Mouse (Mus musculus) retina, postnatal 7 days (tissue): ENCODE measurements around the gene Adra1b.

Experiments used
- DNase-seq: peaks from one replicate; pipeline ENCODE4 v3.0.0-alpha.2; 2012; ENCODE audit warnings: low read depth, low spot score

Gene Adra1b

GRCm38 (mm10) chr11:43895323-43895722, 5.7 kb downstream of the Adra1b start:
- DNase-seq = no peak

- DNase-seq = no peak
These were observed 8.5 kb downstream of the Adra1b start for GRCm38 (mm10) chr11:43892546-43892945.

- DNase-seq = no peak
These were observed 9.6 kb downstream of the Adra1b start for GRCm38 (mm10) chr11:43891457-43891856.

GRCm38 (mm10) chr11:43889208-43889915, 11.6 kb downstream of the Adra1b start:
- DNase-seq = no peak

GRCm38 (mm10) chr11:43888736-43889135, 12.3 kb downstream of the Adra1b start:
- DNase-seq = no peak

GRCm38 (mm10) chr11:43887597-43887996, 13.4 kb downstream of the Adra1b start:
- no peak for DNase-seq

GRCm38 (mm10) chr11:43884521-43884920, 16.5 kb downstream of the Adra1b start:
- no peak for DNase-seq

- no peak for DNase-seq
These were observed 17.3 kb downstream of the Adra1b start for GRCm38 (mm10) chr11:43883641-43884181.

- DNase-seq = no peak
These were observed 23.8 kb downstream of the Adra1b start for GRCm38 (mm10) chr11:43877211-43877610.

- no peak for DNase-seq
These were observed 33.2 kb downstream of the Adra1b start for GRCm38 (mm10) chr11:43867721-43868281.

- DNase-seq = no peak
These were observed 35.5 kb downstream of the Adra1b start for GRCm38 (mm10) chr11:43865298-43866165.

- DNase-seq = no peak
These were observed 48.0 kb downstream of the Adra1b start for GRCm38 (mm10) chr11:43853046-43853445.

GRCm38 (mm10) chr11:43848056-43848455, 53.0 kb downstream of the Adra1b start:
- no peak for DNase-seq

GRCm38 (mm10) chr11:43841596-43841995, 59.4 kb downstream of the Adra1b start:
- no peak for DNase-seq

- DNase-seq = no peak
These were observed 60.5 kb downstream of the Adra1b start for GRCm38 (mm10) chr11:43840491-43840890.

GRCm38 (mm10) chr11:43835880-43836740, 64.9 kb downstream of the Adra1b start:
- peak; percentile 42 for DNase-seq

- DNase-seq = no peak
These were observed 65.6 kb downstream of the Adra1b start for GRCm38 (mm10) chr11:43835456-43835855.

- DNase-seq = no peak
These were observed 66.5 kb downstream of the Adra1b start for GRCm38 (mm10) chr11:43834531-43834930.

- DNase-seq = no peak
These were observed 69.5 kb downstream of the Adra1b start for GRCm38 (mm10) chr11:43831530-43831929.

GRCm38 (mm10) chr11:43826769-43827168, 74.2 kb downstream of the Adra1b start:
- no peak for DNase-seq

GRCm38 (mm10) chr11:43823349-43823748, 77.7 kb downstream of the Adra1b start:
- no peak for DNase-seq
